Mouse (Mus musculus): ENCODE data around the gene Olig3.

Olig3 gene

GRCm38 (mm10) chr10:19356071-19356583, at the start of gene Olig3:
Gene Olig3 (plus strand): TSS chr10:19356533.
- no peak for DNase-seq

GRCm38 (mm10) chr10:19309681-19310395, 46.5 kb upstream of the Olig3 start:
- DNase-seq: no peak

- no peak for DNase-seq
Measured at GRCm38 (mm10) chr10:19310471-19310870, 45.9 kb upstream of the Olig3 start.

- DNase-seq: no peak
Measured at GRCm38 (mm10) chr10:19317962-19318812, 38.1 kb upstream of the Olig3 start.

GRCm38 (mm10) chr10:19321781-19322180, 34.6 kb upstream of the Olig3 start:
- no peak for DNase-seq

GRCm38 (mm10) chr10:19329191-19329777, 27.0 kb upstream of the Olig3 start:
- DNase-seq: no peak

- no peak for DNase-seq
Measured at GRCm38 (mm10) chr10:19333425-19333824, 22.9 kb upstream of the Olig3 start.

GRCm38 (mm10) chr10:19338695-19339630, 17.4 kb upstream of the Olig3 start:
- no peak for DNase-seq

GRCm38 (mm10) chr10:19344039-19344438, 12.3 kb upstream of the Olig3 start:
- DNase-seq: no peak

GRCm38 (mm10) chr10:19349326-19349725, 7.0 kb upstream of the Olig3 start:
- no peak for DNase-seq

- DNase-seq: no peak
Measured at GRCm38 (mm10) chr10:19352006-19352877, 4.1 kb upstream of the Olig3 start.

- no peak for DNase-seq
Measured at GRCm38 (mm10) chr10:19352878-19353301, 3.4 kb upstream of the Olig3 start.

- DNase-seq: no peak
Measured at GRCm38 (mm10) chr10:19353631-19354030, 2.7 kb upstream of the Olig3 start.

GRCm38 (mm10) chr10:19354146-19354545, 2.2 kb upstream of the Olig3 start:
- no peak for DNase-seq

- no peak for DNase-seq
Measured at GRCm38 (mm10) chr10:19355076-19355475, 1.3 kb upstream of the Olig3 start.

GRCm38 (mm10) chr10:19356720-19357641, 648 bp downstream of the Olig3 start:
- DNase-seq: no peak

GRCm38 (mm10) chr10:19357848-19358247, 1.5 kb downstream of the Olig3 start:
- DNase-seq: no peak

GRCm38 (mm10) chr10:19360446-19361300, 4.3 kb downstream of the Olig3 start:
- DNase-seq: no peak
